Mouse (Mus musculus) forebrain, embryonic 12.5 days (tissue): Measurements from ENCODE around the gene Arsb. TPM values are rescaled to one million over a fixed set of nuclear protein-coding genes. Genes with fewer than 3 reads are reported as not detected.

Source experiments
- ATAC-seq: fragments of 200-750 bp; cut with Nextera tagmentation; 2 replicates; pipeline ENCODE4 v1.8.0; 2017; ENCODE audit warnings: moderate TSS enrichment; ENCODE audit not compliant: low FRiP score
- H3K27ac ChIP-seq: fragments of 300-500 bp; sonication (generic); 2 replicates; pipeline ENCODE4 v1.5.1; 2016; ENCODE audit warnings: mild to moderate bottlenecking
- H3K27me3 ChIP-seq: fragments of 300-500 bp; sonication (generic); 2 replicates; pipeline ENCODE4 v1.6.1; 2016; ENCODE audit warnings: mild to moderate bottlenecking
- H3K36me3 ChIP-seq: fragments of 300-500 bp; sonication (generic); replicated peaks from 2 replicates; pipeline ENCODE4 v1.6.1; 2016; ENCODE audit warnings: mild to moderate bottlenecking
- H3K4me1 ChIP-seq: fragments of 300-500 bp; sonication (generic); 2 replicates; pipeline ENCODE4 v1.6.1; 2016
- H3K4me2 ChIP-seq: fragments of 300-500 bp; sonication (generic); 2 replicates; pipeline ENCODE4 v1.6.1; 2016; ENCODE audit warnings: mild to moderate bottlenecking, moderate library complexity
- H3K4me3 ChIP-seq: fragments of 300-500 bp; sonication (generic); replicated peaks from 2 replicates; pipeline ENCODE4 v1.5.1; 2016; ENCODE audit warnings: mild to moderate bottlenecking
- H3K9ac ChIP-seq: fragments of 300-500 bp; sonication (generic); 2 replicates; pipeline ENCODE4 v1.6.1; 2016; ENCODE audit warnings: mild to moderate bottlenecking
- H3K9me3 ChIP-seq: fragments of 300-500 bp; sonication (generic); 2 replicates; pipeline ENCODE4 v1.6.1; 2016
- WGBS: fragments of 180-500 bp; shearing (Covaris S2); methylation state at CpG from one replicate; pipeline ENCODE4 v1.1.7; 2016; 5-methylcytosine and 5-hydroxymethylcytosine counted together
- polyA plus RNA-seq: library from polyadenylated mRNA; unstranded; fragments of >200 nt; fragmentation: Nextera tagmentation; extraction: Ambion mirVana; gene quantifications from 2 replicates; pipeline ENCODE4 v1.2.1, GENCODE M21; 2016

Gene Arsb
- polyA plus RNA-seq, 1 experiment from 2014 or later, result 7.3 TPM

- ATAC-seq, result no peak
- 83% methylated on average over 5 of the region's 5 CpGs for WGBS
- Histone ChIP-seq H3K27me3 (no peaks in the 10 kb centered on the region), H3K4me3 (no peak overlapping the region), H3K27ac (no peak overlapping the region), H3K9ac (no peak overlapping the region), H3K9me3 (no peaks in the 10 kb centered on the region), H3K4me1 (peaks cover 3% of the 10 kb centered on the region; the same call in 1 of the 2 replicates), H3K36me3 (no peaks in the 10 kb centered on the region), H3K4me2 (no peak overlapping the region)
These were observed 150.6 kb downstream of the Arsb start for GRCm38 (mm10) chr13:93921831-93922565.

DNA sequence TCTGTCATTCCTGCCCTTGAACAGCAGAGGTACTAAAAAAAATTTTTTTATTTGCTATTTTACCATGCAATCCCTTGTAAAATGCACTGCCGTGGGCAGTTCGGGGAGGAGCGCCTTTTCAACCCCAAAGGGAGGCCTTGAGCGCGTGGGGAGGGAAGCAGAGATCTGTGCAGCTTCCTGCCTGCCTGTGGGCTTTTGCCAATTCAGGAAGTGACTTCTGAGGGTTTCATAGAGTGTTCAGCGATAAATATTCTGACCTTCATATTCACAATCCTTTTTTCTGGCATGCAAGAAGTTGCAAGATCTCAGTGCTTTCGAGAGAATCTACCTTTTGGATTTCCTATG is 151.1 kb downstream of the Arsb start:
- ATAC-seq, result no peak

DNA sequence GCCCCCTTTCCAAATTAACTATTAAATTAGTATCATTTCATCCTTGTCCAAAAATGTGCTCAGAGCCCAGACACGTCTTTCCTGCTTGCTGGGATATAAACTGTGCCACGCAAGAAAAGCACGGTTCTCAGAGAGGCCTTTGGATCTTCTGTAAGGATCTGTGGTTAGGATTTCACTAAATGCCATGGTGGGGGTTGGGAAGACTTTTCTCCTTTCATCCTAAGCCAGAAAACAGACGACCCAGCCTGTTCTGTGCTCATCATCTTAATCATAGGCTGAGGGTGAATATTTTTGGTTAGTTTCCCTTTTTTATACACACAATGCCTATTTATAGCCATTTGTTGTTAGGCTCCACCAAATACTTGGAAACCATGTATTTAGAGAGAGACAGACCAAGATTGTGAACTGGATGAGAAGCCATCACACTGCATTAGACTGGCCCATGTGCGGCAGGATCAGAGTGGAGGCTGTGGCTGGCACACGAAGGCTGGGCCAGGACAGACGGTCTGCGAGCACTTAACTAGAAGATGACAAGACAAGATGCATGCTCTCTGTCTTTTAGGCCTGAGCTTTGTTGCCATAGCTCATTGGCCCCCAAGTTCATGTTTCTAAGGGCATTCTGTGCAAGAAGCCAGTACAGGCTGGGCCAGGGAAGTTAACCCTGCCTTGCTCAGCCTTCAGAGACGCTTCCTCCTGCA is 153.5 kb downstream of the Arsb start:
- Histone ChIP-seq H3K4me2 (no peak overlapping the region), H3K4me3 (no peak overlapping the region), H3K9ac (no peak overlapping the region), H3K27ac (no peak overlapping the region), H3K4me1 (no peaks in the 10 kb centered on the region), H3K27me3 (no peaks in the 10 kb centered on the region), H3K9me3 (no peaks in the 10 kb centered on the region), H3K36me3 (no peaks in the 10 kb centered on the region)
- 83% methylated on average over 9 of the region's 9 CpGs for WGBS
- no peak for ATAC-seq

More for the DNA sequence above, 151.1 kb downstream of the Arsb start:
- H3K4me3 ChIP-seq, result no peak overlapping the region
- no peak overlapping the region for H3K4me2 ChIP-seq
- H3K27ac ChIP-seq, result no peak overlapping the region
- no peaks in the 10 kb centered on the region for H3K9me3 ChIP-seq
- no peaks in the 10 kb centered on the region for H3K36me3 ChIP-seq
- 91% methylated on average over 7 of the region's 7 CpGs for WGBS
- H3K27me3 ChIP-seq, result no peaks in the 10 kb centered on the region
- H3K9ac ChIP-seq, result no peak overlapping the region
- peaks cover 3% of the 10 kb centered on the region; the same call in 1 of the 2 replicates for H3K4me1 ChIP-seq

DNA sequence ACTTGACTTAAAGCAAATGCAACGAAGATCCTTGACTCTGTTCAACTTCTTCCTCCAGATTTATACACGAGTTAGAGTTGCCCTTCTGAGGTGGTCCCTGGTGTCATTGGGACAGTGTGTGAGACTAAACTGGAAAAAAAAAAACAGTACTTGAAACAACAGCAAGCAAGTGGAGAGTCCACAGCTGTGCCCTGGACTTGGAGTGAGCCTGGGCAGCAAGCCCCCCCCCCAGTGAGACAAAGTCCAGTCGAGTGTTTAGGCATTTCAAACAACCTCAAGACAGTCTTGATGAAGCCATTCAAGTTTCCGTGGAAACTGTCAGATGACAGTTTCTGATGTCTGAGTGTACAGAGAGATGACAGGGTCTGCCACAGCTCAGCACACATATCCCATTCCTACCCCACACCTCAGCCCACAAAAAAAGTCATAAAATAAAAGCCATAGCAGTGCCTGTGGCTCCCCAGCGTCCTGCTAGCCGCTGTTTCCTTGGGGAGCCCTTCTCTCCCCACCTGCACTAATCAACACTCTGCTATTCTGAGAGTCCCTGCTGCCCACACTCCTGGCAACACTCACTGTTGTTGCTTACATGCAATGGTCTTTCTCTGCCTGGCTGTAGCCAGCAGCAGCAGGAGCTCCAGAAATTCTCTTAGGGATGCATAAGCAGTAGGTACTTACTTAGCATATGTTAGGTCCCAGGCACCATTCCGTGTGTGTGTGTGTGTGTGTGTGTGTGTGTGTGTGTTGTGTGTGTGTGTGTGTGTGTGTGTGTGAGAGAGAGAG is 159.3 kb downstream of the Arsb start:
- H3K4me2 ChIP-seq, result no peak overlapping the region
- H3K9me3 ChIP-seq, result no peaks in the 10 kb centered on the region
- no peak overlapping the region for H3K4me3 ChIP-seq
- 66% methylated on average over 7 of the region's 7 CpGs for WGBS
- no peaks in the 10 kb centered on the region for H3K36me3 ChIP-seq
- no peak overlapping the region for H3K9ac ChIP-seq
- H3K27me3 ChIP-seq, result no peaks in the 10 kb centered on the region
- H3K4me1 ChIP-seq, result 0 out of 2 replicates have a peak, but pooled peaks cover 4% of the 10 kb centered on the region
- no peak for ATAC-seq
- H3K27ac ChIP-seq, result no peak overlapping the region

DNA sequence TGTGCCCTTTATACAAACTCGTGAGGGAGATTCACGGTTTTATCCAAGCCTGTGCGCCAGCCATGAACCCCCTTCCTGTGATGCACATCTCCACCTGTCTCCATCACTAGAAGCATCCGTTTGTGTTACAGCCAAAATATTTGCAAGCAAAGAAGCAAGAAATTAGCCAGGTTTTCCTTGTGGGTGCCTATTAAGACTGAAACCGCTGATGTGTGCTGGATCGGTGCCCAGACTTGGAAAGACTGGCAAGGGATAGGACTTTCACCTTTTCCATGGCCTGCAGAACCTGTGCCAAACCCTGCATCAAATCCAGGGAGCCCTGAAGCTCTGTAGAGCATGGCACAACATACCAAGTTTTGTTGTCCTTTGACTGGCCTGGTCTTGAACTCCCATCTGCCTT is 165.0 kb downstream of the Arsb start:
- no peak overlapping the region for H3K4me2 ChIP-seq
- no peak overlapping the region for H3K27ac ChIP-seq
- no peaks in the 10 kb centered on the region for H3K9me3 ChIP-seq
- H3K27me3 ChIP-seq, result no peaks in the 10 kb centered on the region
- H3K9ac ChIP-seq, result no peak overlapping the region
- H3K4me1 ChIP-seq, result 0 out of 2 replicates have a peak, but pooled peaks cover 4% of the 10 kb centered on the region
- no peaks in the 10 kb centered on the region for H3K36me3 ChIP-seq
- 81% methylated on average over 6 of the region's 6 CpGs for WGBS
- no peak for ATAC-seq
- no peak overlapping the region for H3K4me3 ChIP-seq

- no peak for ATAC-seq
- Histone ChIP-seq H3K4me1 (0 out of 2 replicates have a peak, but pooled peaks cover 4% of the 10 kb centered on the region), H3K27me3 (no peaks in the 10 kb centered on the region), H3K4me3 (no peak overlapping the region), H3K9ac (no peak overlapping the region), H3K9me3 (no peaks in the 10 kb centered on the region), H3K36me3 (no peaks in the 10 kb centered on the region), H3K27ac (no peak overlapping the region), H3K4me2 (no peak overlapping the region)
- 25% methylated on average over 2 of the region's 2 CpGs for WGBS
These were observed 166.7 kb downstream of the Arsb start for GRCm38 (mm10) chr13:93938118-93938517.

GRCm38 (mm10) chr13:93939363-93940127 is 168.1 kb downstream of the Arsb start:
- Histone ChIP-seq H3K4me2 (no peak overlapping the region), H3K27ac (no peak overlapping the region), H3K9me3 (no peaks in the 10 kb centered on the region), H3K4me1 (0 out of 2 replicates have a peak, but pooled peaks cover 4% of the 10 kb centered on the region), H3K9ac (no peak overlapping the region), H3K36me3 (no peaks in the 10 kb centered on the region), H3K27me3 (no peaks in the 10 kb centered on the region), H3K4me3 (no peak overlapping the region)
- 87% methylated on average over 6 of the region's 6 CpGs for WGBS
- no peak for ATAC-seq

DNA sequence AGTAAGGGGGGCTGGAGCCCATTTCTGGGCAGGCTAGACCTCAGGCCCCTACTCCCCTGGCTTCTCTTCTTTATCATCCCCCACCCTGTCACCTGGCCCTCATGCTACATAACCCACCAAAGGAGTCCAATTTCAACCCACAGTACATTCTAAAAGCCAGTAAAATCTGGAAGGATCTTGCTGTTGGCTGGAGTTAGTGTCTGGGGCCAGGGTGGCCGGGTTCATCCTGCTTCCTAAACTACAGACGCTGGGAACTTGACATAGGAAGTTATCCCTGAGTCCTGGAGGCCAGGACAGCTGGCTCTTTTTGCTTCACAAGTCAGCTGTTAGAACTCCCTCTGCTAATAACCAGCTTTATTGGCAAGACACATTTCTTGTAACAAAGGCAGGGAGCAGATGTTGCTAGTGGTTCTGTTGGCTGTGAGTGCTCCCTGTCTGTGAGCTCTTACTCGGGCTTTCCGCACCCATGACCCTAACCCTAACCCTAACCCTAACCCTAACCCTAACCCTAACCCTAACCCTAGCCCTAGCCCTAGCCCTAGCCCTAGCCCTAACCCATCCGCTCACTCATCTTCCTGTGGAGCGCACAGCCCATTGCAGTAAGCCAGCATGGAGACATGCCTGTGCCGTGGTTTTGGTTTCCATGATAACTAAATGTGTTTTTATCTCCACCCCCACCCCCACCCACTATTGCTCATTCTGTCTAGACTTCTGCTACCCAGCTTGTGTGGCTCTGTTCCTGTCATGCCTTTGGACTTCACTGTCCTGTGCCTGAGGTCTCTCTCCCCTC is 169.5 kb downstream of the Arsb start:
- H3K36me3 ChIP-seq, result no peaks in the 10 kb centered on the region
- ATAC-seq, result 0 out of 2 replicates have a peak, but pooled peaks have one; percentile 11
- H3K27ac ChIP-seq, result no peak overlapping the region
- 86% methylated on average over 7 of the region's 7 CpGs for WGBS
- H3K9ac ChIP-seq, result no peak overlapping the region
- H3K27me3 ChIP-seq, result no peaks in the 10 kb centered on the region
- no peaks in the 10 kb centered on the region for H3K9me3 ChIP-seq
- H3K4me1 ChIP-seq, result 0 out of 2 replicates have a peak, but pooled peaks cover 4% of the 10 kb centered on the region
- no peak overlapping the region for H3K4me3 ChIP-seq
- H3K4me2 ChIP-seq, result no peak overlapping the region

GRCm38 (mm10) chr13:93950996-93951395 is 179.6 kb downstream of the Arsb start:
- Histone ChIP-seq H3K27me3 (no peaks in the 10 kb centered on the region), H3K4me2 (no peak overlapping the region), H3K36me3 (no peaks in the 10 kb centered on the region), H3K9ac (no peak overlapping the region), H3K4me1 (no peaks in the 10 kb centered on the region), H3K27ac (no peak overlapping the region), H3K4me3 (no peak overlapping the region), H3K9me3 (no peaks in the 10 kb centered on the region)
- 75% methylated on average over 9 of the region's 9 CpGs for WGBS
- no peak for ATAC-seq

- 79% methylated on average over 6 of the region's 6 CpGs for WGBS
- Histone ChIP-seq H3K9ac (no peak overlapping the region), H3K9me3 (no peaks in the 10 kb centered on the region), H3K27me3 (no peaks in the 10 kb centered on the region), H3K4me3 (no peak overlapping the region), H3K4me1 (no peaks in the 10 kb centered on the region), H3K27ac (no peak overlapping the region), H3K4me2 (no peak overlapping the region), H3K36me3 (no peaks in the 10 kb centered on the region)
- ATAC-seq, result no peak
These were observed 180.1 kb downstream of the Arsb start for GRCm38 (mm10) chr13:93951555-93951954.

DNA sequence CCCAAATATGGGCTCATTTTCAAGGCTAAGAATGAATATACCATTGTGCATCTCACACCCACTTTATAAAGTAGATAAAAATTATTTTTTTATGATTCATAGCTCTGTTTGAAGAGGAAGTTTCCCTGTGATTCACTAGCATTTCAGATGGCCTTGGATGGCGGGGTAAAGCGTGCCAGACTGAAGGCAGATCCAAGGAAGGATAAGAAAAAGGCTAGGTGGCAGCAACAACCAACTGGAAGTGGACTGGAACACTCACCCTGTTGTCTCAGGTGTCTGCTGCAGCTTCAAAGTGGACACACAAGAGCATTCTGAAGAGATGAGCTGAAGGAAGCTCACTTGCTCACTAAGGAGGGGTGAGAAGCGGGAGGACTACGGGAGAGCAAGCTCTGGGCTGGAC is 181.0 kb downstream of the Arsb start:
- no peaks in the 10 kb centered on the region for H3K27me3 ChIP-seq
- no peak overlapping the region for H3K9ac ChIP-seq
- H3K27ac ChIP-seq, result no peak overlapping the region
- no peaks in the 10 kb centered on the region for H3K36me3 ChIP-seq
- whole genome bisulfite sequencing, result 93% methylated on average over 4 of the region's 4 CpGs
- ATAC-seq, result no peak
- H3K4me2 ChIP-seq, result no peak overlapping the region
- H3K9me3 ChIP-seq, result no peaks in the 10 kb centered on the region
- H3K4me3 ChIP-seq, result no peak overlapping the region
- H3K4me1 ChIP-seq, result no peaks in the 10 kb centered on the region
